19 mouse cellular contexts compared by ENCODE assay signal in genomic region chr12:117017912-117018311, GRCm38 (mm10).
A peak's percentile ranks its signal among the peaks of the same experiment; 100 is the strongest.
DNase-seq lines count a peak whose midpoint lies in the region; ATAC-seq lines count a peak whose summit lies in the region.
"Had no signal": no experiment of that assay in that cellular context is flagged by ENCODE, and none has a peak within 500 bp of the region (broad histone marks: within the 10 kb centered on the region; RNA-seq: fewer than 3 reads in every experiment).

No protein-coding gene starts in this region.

- H3K4me3 ChIP-seq in hindbrain, embryonic 13.5 days = no peak overlapping the region
- no peak overlapping the region for H3K4me3 ChIP-seq in hindbrain, embryonic 16.5 days (ENCODE audit: low read length)
- H3K4me3 ChIP-seq in forebrain, embryonic 14.5 days (ENCODE audit: low read depth, low read length) = no peak overlapping the region
- no peak overlapping the region for H3K4me3 ChIP-seq in midbrain, embryonic 10.5 days
- H3K4me3 ChIP-seq: embryonic facial prominence, embryonic 13.5 days; gastrocnemius, adult 2 months; heart, adult 2 months; limb, embryonic 15.5 days had no signal

- H3K27ac ChIP-seq in hindbrain, embryonic 13.5 days = peak overlapping the region; percentile 40; the same call in 1 of the 2 replicates
- H3K27ac ChIP-seq in hindbrain, embryonic 16.5 days (ENCODE audit: low read depth, low read length) = no peak overlapping the region
- 0 out of 2 replicates have a peak overlapping the region, but pooled peaks have one; percentile 10 for H3K27ac ChIP-seq in forebrain, embryonic 14.5 days (ENCODE audit: low read depth, low read length)
- H3K27ac ChIP-seq in midbrain, embryonic 10.5 days (replicated peaks) = peak overlapping the region; percentile 60; the same call in 1 of the 2 replicates
- H3K27ac ChIP-seq: embryonic facial prominence, embryonic 13.5 days; gastrocnemius, adult 2 months; heart, adult 2 months; limb, embryonic 15.5 days had no signal

- peaks cover 25% of the 10 kb centered on the region for H3K4me1 ChIP-seq in hindbrain, embryonic 13.5 days (replicated peaks)
- H3K4me1 ChIP-seq in hindbrain, embryonic 16.5 days (ENCODE audit: control insufficient read depth, insufficient read depth, low read depth, low read length) = no peaks in the 10 kb centered on the region
- no peaks in the 10 kb centered on the region; the same call in 1 of the 2 replicates for H3K4me1 ChIP-seq in forebrain, embryonic 14.5 days (ENCODE audit: control insufficient read depth, insufficient read depth, low read length)
- H3K4me1 ChIP-seq in midbrain, embryonic 10.5 days = peaks cover 18% of the 10 kb centered on the region
- H3K4me1 ChIP-seq: embryonic facial prominence, embryonic 13.5 days; limb, embryonic 15.5 days had no signal

- H3K9me3 ChIP-seq in hindbrain, embryonic 13.5 days = no peaks in the 10 kb centered on the region
- H3K9me3 ChIP-seq in hindbrain, embryonic 16.5 days (ENCODE audit: control insufficient read depth, low read length) = no peaks in the 10 kb centered on the region
- H3K9me3 ChIP-seq in forebrain, embryonic 14.5 days (replicated peaks; ENCODE audit: control insufficient read depth, low read length) = no peaks in the 10 kb centered on the region
- no peaks in the 10 kb centered on the region for H3K9me3 ChIP-seq in midbrain, embryonic 10.5 days (replicated peaks)
- H3K9me3 ChIP-seq: embryonic facial prominence, embryonic 13.5 days; limb, embryonic 15.5 days had no signal

- peak; percentile 8 for DNase-seq in 416B (ENCODE audit: low read depth)
- DNase-seq in forebrain, embryonic 14.5 days (ENCODE audit: low spot score) = no peak
- DNase-seq in midbrain, embryonic 10.5 days (ENCODE audit: low spot score) = no peak
- DNase-seq in urinary bladder, postnatal 36 days (ENCODE audit: low spot score in 2 of 2) = no peak
- DNase-seq in left cerebral cortex, adult 9 months (ENCODE audit: low spot score in 2 of 2) = no peak
- DNase-seq in gastrocnemius, postnatal 4 days (ENCODE audit: low spot score in 2 of 2) = no peak
- DNase-seq: adrenal gland, postnatal 36 days; cerebellum, adult 8-10 months; gastrocnemius, adult 2 months; heart, adult 2 months; kidney, adult 9 months; kidney, postnatal 4 days; liver, postnatal 0 days; lung, postnatal 36 days had no signal

- WGBS in hindbrain, embryonic 13.5 days = 18% methylated on average over 2 of the region's 2 CpGs
- WGBS in hindbrain, embryonic 16.5 days = 15% methylated on average over 2 of the region's 2 CpGs
- WGBS in forebrain, embryonic 14.5 days = 11% methylated on average over 2 of the region's 2 CpGs
- WGBS in midbrain, embryonic 10.5 days = 31% methylated on average over 2 of the region's 2 CpGs

- no peaks in the 10 kb centered on the region for H3K36me3 ChIP-seq in hindbrain, embryonic 13.5 days
- no peaks in the 10 kb centered on the region for H3K36me3 ChIP-seq in hindbrain, embryonic 16.5 days (ENCODE audit: control insufficient read depth, insufficient read depth, low read length)
- no peaks in the 10 kb centered on the region for H3K36me3 ChIP-seq in forebrain, embryonic 14.5 days (ENCODE audit: control insufficient read depth, insufficient read depth, low read length)
- H3K36me3 ChIP-seq in midbrain, embryonic 10.5 days = no peaks in the 10 kb centered on the region
- H3K36me3 ChIP-seq: embryonic facial prominence, embryonic 13.5 days; limb, embryonic 15.5 days had no signal

- no peak for ATAC-seq in hindbrain, embryonic 13.5 days (ENCODE audit: low FRiP score)
- no peak for ATAC-seq in hindbrain, embryonic 16.5 days
- ATAC-seq in forebrain, embryonic 14.5 days = no peak; the same call in 1 of the 2 replicates
- ATAC-seq: inflammation-experienced regulatory T-cells, adult 6 months; liver, postnatal 0 days had no signal

- H3K9ac ChIP-seq in hindbrain, embryonic 13.5 days = no peak overlapping the region
- no peak overlapping the region for H3K9ac ChIP-seq in hindbrain, embryonic 16.5 days (ENCODE audit: low read depth, low read length)
- H3K9ac ChIP-seq in forebrain, embryonic 14.5 days (ENCODE audit: low read length) = no peak overlapping the region
- H3K9ac ChIP-seq: embryonic facial prominence, embryonic 13.5 days; limb, embryonic 15.5 days; liver, postnatal 0 days had no signal

- H3K4me2 ChIP-seq in hindbrain, embryonic 13.5 days = no peak overlapping the region
- no peak overlapping the region for H3K4me2 ChIP-seq in hindbrain, embryonic 16.5 days (ENCODE audit: low read length)
- no peak overlapping the region for H3K4me2 ChIP-seq in forebrain, embryonic 14.5 days (ENCODE audit: low read length)
- H3K4me2 ChIP-seq: embryonic facial prominence, embryonic 13.5 days; limb, embryonic 15.5 days had no signal

- H3K27me3 ChIP-seq in hindbrain, embryonic 13.5 days = no peaks in the 10 kb centered on the region
- no peaks in the 10 kb centered on the region for H3K27me3 ChIP-seq in hindbrain, embryonic 16.5 days (replicated peaks; ENCODE audit: control insufficient read depth, insufficient read depth, low read length)
- no peaks in the 10 kb centered on the region for H3K27me3 ChIP-seq in forebrain, embryonic 14.5 days (replicated peaks; ENCODE audit: control insufficient read depth, insufficient read depth, low read length)
- H3K27me3 ChIP-seq in midbrain, embryonic 10.5 days (ENCODE audit: low read depth, poor library complexity, severe bottlenecking) = no peaks in the 10 kb centered on the region
- H3K27me3 ChIP-seq: embryonic facial prominence, embryonic 13.5 days; limb, embryonic 15.5 days had no signal
